Mouse (Mus musculus): ENCODE results near the gene BC051665.
A peak's percentile ranks its signal among the peaks of the same experiment; 100 is the strongest.

Gene BC051665

DNA sequence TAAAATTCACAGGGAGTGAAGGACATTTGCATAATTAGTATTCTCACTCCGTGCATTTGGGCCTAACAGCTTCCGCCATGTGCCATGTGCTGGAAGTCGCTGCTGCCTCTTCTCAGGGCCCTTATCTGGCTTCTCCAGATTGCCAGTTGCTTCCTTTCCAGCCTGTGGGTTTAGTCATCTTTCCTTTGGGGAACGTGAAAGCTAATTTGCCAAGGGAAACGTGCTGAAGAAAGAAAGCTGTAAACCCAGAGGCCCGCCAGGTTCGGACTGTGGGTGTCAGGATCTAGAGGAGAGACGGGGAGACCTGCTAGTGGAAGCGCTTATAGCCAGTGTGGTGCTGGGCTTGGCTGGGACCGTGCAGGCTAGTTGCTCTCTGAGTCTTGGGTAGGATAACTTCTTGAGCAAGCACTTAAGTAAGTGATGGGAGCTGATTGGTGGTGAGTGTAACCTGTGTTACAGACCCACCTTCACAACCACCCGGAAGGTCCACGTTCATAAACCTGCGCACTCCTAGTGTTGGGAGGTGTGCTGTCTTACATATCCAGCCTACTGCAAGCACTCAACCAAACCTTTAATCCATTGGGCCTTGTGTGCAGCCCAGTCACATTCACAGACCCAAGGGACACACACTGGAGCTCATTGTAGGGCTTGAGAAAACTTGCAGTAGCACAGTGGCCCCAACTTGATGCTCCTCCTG lies 42.6 kb downstream of the BC051665 start:
- no peak for DNase-seq (ENCODE audit: low read depth)

DNA sequence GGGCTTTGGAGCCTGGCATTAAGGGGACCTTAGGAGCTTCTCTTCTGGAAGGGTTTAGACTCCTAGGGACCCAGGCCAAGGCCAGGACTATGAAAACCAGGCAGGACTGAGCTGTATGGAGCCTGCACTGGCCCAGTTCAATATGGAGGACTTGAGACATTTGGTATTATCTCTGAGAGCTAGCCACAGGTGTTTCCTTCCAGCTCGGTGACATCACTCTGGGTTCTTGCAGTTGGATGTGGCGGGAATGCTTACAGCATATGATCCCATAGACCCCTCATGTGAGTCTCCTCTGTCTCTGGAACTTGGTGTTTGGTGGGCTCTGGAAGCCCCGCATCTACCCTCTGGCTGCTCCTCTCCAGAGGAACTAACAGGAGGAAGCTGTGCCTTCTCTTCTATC lies 43.6 kb downstream of the BC051665 start:
- no peak for DNase-seq (ENCODE audit: low read depth)

DNA sequence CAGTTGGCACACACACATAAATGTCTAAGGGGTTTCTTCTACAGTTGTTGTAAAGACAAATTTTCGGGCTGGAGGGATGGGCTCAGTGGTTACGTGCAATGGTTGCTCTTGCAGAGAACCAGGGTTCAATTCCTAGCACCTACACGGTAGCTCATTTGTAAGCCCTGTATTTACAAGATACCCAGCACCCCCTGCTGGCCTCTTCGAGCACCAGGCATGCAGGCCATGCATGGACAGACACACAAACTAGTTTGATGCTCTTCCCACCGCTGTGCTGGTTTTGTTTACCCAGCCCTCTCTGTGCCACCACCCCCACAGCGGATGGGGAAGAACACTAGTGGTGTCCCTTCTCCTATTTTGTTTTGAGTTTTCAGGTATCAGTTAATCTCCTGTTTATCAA lies 45.9 kb downstream of the BC051665 start:
- no peak for DNase-seq (ENCODE audit: low read depth)

DNA sequence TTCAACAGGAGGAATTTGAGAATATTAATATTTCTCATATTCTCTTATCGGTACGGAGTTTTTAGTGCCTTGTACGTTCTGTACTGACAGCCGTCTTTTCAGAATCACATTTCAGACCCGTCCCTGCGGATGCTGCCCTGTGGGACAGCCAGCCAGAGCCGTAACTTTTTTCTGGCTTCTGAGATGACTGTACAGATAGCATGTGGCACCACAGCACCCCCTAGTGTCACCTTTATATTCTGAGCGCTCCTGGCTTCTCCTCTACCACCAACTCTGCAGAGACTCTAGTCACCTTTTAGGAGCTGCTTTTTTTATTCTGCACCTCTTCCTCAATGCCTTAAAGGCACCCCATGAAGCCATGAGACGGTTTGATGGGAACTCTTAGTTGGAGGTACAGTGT lies 47.7 kb downstream of the BC051665 start:
- DNase-seq (ENCODE audit: low read depth), result peak; percentile 91

DNA sequence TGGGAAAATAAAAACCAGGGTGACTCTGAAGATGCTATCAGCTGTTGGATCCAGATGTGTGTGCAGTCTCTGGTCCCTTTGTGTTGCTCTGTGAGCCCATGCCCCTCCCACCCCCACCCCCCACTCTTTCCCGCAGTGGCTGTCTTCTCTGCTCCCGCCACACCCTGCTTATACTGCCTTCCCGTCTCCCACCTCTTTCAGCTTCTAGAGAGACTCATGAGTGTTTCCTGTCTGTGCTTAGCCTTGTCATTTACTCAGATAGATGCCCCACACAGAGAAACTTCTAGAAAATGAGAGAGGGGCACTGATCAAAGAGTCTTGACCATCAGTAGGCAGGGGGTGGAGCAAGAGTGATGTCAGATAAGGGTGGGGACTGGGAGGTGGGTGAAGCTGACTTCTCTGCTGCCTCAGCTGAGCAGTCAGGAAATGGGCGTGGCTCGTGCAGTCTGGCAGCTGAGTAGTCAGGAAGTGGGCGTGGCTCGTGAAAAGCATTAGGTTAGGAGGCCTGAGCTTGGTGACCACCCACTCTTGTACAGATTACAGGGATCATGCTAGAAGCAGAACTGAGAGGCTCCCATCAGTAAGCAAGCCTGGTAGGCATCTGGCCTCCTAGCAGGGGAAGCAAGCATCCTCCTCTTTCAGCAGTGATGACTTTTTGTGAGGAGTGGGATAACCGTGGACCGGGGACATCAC lies 48.4 kb downstream of the BC051665 start:
- peak; percentile 91 for DNase-seq (ENCODE audit: low read depth)

DNA sequence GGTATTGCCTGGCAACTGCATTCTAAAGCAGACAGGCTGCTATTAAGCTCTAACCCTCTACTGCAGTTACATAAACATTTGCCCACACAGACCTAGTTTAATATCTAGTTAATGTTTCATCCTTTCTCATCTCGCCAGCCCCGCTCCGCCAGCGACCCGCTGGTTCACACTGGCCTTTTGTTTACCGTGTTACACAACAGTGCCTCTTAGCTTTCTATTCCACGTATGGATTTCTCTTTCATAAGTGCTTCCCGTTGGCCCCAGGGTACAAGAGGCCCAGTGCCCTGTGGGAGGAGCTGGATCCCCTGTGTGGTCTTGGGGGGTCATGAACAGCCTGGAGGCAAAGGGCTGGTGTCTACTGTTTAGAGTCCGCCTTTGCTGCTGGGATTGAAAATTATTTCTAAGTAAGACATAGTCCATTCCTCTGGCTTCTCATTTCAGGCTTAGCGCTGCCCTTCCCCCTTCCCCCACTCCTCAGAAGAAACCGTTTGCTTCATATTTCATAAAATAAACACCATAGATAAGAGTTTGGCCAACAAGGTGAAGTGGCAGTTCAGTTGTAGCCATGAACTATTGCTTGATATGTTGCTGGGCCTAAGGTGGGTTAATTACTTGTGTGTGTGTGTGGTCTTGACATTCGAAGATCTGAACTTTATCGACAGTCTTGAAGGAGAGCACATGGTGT lies 49.6 kb downstream of the BC051665 start:
- no peak for DNase-seq (ENCODE audit: low read depth)

GRCm38 (mm10) chr13:60735306-60735705 lies 50.9 kb downstream of the BC051665 start:
- no peak for DNase-seq (ENCODE audit: low read depth)

Data from naive thymus-derived CD4-positive, alpha-beta T cell, adult 2 months (primary cell).